Mouse (Mus musculus): ENCODE measurements at regions not wholly inside any gene's neighbourhood (a gene's known extent, or its start where the extent isn't known, plus 50 kb on each side); places are given as distances from the start of the nearest gene placed in this dataset.
A peak's percentile ranks its signal among the peaks of the same experiment; 100 is the strongest.
"Not testable (repeated sequence)": the region's sequence is repeated elsewhere in the genome, so short reads cannot be mapped to it uniquely, and the experiment has no call there.

- no peak for DNase-seq (ENCODE audit: low read depth, low spot score)
Observed at GRCm38 (mm10) chr8:52444366-52444765, 1067.2 kb upstream of the Aga start.

GRCm38 (mm10) chr8:52451761-52452160 lies 1059.8 kb upstream of the Aga start:
- DNase-seq (ENCODE audit: low read depth, low spot score), result not testable (repeated sequence)

- DNase-seq (ENCODE audit: low read depth, low spot score), result no peak
Observed at GRCm38 (mm10) chr8:52455617-52456016, 1055.9 kb upstream of the Aga start.

- no peak for DNase-seq (ENCODE audit: low read depth, low spot score)
Observed at GRCm38 (mm10) chr8:52456271-52456670, 1055.3 kb upstream of the Aga start.

- no peak for DNase-seq (ENCODE audit: low read depth, low spot score)
Observed at GRCm38 (mm10) chr8:52502396-52502795, 1009.1 kb upstream of the Aga start.

GRCm38 (mm10) chr8:52511790-52512189 lies 999.7 kb upstream of the Aga start:
- DNase-seq (ENCODE audit: low read depth, low spot score), result no peak

- DNase-seq (ENCODE audit: low read depth, low spot score), result no peak
Observed at GRCm38 (mm10) chr8:52543364-52543763, 968.2 kb upstream of the Aga start.

- peak; percentile 9 for DNase-seq (ENCODE audit: low read depth, low spot score)
Observed at GRCm38 (mm10) chr8:52571166-52571832, 940.2 kb upstream of the Aga start.
